Mouse (Mus musculus) neural tube, embryonic 10.5 days (tissue): ENCODE measurements at regions not wholly inside any gene's neighbourhood (a gene's known extent, or its start where the extent isn't known, plus 50 kb on each side); places are given as distances from the start of the nearest gene placed in this dataset.

Source experiments
- DNase-seq: peaks from one replicate; pipeline ENCODE4 v3.0.0-alpha.2; 2017; ENCODE audit warnings: low spot score; ENCODE audit errors: extremely low spot score

GRCm38 (mm10) chr12:79944714-79945493 is 167.9 kb downstream of the Zfp36l1 start:
- DNase-seq = no peak

GRCm38 (mm10) chr12:79944090-79944489 is 168.7 kb downstream of the Zfp36l1 start:
- DNase-seq = no peak

DNA sequence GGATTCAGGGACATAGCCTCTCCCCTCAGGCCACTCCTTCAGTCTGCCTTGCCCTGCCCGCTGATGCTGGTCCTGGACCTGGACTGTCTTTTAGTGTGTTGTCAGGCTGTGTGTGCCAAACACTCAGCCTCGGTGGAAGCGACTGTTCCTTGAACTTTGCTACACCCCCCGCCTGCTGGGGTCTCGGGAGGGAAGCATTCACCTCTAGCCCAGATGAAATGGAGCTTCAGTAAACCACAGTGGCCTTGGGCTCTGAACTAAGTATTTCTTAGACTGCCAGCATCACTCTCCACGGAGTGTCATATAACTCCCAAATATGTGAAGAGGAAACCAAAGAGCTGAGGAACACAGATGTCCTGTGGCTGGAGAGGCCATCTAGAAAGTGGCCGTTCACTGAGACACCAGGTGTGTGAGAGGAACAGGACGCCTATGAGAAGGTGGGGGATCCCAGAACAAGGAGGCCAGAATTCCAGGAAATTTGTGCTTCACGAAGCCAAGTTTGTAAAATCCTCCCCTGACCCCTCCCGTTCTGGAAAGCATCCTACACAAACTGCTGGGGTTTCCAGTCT is 170.2 kb downstream of the Zfp36l1 start:
- DNase-seq = no peak

DNA sequence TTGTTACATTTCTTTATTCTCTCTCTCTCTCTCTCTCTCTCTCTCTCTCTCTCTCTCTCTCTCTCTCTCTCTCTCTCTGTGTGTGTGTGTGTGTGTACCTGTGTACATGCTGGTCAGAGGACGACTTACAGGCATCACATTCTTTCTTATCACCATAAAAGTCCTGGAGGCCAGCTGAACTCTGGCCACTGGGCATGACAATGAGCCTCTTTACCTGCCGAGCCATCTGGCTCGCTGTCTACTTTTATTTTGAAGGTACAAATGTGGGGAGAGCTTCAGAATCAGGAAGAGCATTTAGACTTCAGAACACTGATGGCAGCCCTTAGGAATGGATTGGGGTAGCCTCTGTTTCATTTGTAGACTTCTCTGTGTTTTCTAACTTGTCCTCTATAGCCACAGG is 171.0 kb downstream of the Zfp36l1 start:
- no peak for DNase-seq

- DNase-seq = no peak
Observed at GRCm38 (mm10) chr12:79939436-79939835, 173.4 kb downstream of the Zfp36l1 start.

DNA sequence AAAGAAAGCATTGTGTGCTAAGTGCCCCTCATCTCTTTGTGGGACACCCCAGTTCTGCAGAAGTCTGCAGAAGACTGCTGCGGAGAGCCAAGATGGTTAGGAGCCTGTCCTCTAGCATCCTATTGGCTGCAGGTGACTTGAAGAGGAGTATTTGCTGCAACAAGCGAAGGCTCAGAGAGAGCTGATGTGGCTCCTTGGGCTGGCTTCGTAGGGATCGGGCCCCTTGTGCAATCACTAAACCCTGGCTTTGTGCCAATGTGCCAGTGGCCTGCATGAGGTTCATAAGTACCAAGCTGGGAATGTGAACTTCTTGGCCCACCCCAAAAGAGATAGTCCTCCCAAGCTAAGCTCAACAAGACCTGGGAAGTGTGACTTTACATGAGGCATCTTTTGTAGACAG is 174.9 kb downstream of the Zfp36l1 start:
- no peak for DNase-seq

DNA sequence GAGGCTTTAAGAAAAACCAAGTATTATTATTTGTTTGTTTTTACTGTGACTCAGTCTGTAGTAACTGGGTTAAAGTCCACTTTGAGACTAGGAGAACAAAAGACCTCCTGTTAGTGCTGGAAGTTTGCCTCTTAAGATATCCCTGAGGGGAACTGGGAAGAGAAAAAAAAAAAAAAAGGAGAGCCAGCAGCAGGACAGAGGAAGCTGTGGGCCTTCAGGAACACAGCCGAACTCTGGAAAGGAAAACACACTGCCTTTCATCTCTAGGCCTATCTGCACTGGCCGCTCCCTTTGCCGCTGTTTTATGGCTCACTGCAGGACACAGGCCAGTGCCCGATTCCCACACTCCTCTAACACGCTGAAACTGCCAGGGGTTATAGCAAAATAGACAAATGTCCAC is 176.1 kb downstream of the Zfp36l1 start:
- no peak for DNase-seq

DNA sequence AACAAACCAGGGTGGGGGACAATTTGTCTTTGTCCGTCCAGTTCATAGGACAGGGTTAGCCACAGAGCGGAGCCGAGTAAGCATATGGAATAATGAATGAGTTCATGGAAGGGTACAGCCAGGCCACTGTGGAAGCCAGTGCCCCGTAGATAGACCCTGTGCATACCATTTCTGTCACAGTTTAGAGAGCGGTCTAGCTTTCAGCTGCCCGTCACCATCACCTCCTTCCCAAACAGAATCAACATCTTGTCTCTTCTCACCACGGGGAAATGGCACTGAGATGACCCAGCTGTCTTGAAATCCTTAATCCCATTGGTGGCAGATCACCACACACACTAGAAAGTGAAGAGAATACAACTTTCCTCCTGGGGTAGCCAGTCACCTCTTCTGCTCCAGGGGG is 178.7 kb downstream of the Zfp36l1 start:
- no peak for DNase-seq

- DNase-seq = no peak
Observed at GRCm38 (mm10) chr12:79932905-79933304, 179.9 kb downstream of the Zfp36l1 start.

DNA sequence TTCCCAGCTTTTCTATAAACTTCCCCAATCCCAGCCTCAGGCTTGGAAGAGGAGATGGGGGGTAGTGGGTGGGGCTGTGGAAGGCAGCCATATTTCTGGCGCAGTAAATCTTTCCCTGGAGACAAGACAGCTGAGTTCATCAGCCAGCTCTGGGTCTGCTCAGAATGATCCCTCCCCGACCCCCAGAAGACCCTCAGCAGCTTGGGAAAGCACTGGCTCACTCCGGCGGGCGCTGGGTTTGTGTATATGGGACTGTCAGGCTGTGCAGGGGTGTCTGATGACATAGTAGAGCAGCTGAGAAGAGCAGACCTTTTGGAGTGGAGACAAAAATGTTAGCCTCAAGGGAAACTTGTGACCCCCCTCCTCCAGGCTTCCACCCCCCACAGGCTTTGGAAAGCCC is 181.4 kb downstream of the Zfp36l1 start:
- DNase-seq = no peak

DNA sequence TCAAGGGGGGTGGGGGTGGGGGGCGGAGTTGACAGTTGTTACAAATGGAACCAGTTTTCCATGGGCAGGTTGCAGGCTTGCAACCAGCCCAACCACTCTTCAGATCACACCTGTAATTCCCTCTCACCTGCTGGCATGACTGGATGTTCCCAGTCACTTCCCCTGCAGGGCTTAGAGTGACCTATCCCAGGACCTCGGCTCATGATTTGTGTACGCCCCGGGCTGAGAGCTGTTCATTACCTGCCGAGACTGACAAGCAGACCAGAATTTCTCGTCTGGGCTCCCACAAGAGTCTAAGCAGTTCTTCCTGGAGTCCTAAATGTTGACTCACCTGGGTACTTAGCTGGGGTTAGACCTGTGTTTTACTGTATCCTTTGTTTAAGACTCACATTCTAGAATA is 183.0 kb downstream of the Zfp36l1 start:
- DNase-seq = no peak

- peak; percentile 64 for DNase-seq
Observed at GRCm38 (mm10) chr12:79928739-79929380, 184.0 kb downstream of the Zfp36l1 start.

- no peak for DNase-seq
Observed at GRCm38 (mm10) chr12:79928298-79928697, 184.5 kb downstream of the Zfp36l1 start.

GRCm38 (mm10) chr12:79925704-79926588 is 186.9 kb downstream of the Zfp36l1 start:
- no peak for DNase-seq

GRCm38 (mm10) chr12:79924921-79925703 is 187.7 kb downstream of the Zfp36l1 start:
- DNase-seq = peak; percentile 80

GRCm38 (mm10) chr12:79923811-79924210 is 189.0 kb downstream of the Zfp36l1 start:
- DNase-seq = no peak

GRCm38 (mm10) chr12:79921786-79922185 is 191.0 kb downstream of the Zfp36l1 start:
- no peak for DNase-seq

DNA sequence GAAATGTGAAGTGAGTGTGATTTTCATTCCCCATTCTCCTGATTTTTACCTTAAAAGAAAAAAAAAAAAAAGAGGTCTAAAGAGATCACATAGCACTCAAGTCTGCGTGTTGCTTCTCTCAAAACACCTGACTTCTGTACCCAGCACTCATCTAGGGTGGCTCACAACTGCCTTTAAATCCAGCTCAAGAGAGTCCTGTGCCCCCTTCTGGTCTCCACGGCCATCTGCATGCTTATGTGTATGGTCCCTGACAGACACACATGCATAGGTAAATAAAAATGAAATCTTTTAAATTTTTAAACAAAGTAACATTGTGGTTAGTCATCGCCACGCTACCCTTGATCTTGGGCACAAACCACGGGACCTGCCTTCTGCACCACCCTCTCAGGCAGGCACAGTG is 193.8 kb downstream of the Zfp36l1 start:
- no peak for DNase-seq

DNA sequence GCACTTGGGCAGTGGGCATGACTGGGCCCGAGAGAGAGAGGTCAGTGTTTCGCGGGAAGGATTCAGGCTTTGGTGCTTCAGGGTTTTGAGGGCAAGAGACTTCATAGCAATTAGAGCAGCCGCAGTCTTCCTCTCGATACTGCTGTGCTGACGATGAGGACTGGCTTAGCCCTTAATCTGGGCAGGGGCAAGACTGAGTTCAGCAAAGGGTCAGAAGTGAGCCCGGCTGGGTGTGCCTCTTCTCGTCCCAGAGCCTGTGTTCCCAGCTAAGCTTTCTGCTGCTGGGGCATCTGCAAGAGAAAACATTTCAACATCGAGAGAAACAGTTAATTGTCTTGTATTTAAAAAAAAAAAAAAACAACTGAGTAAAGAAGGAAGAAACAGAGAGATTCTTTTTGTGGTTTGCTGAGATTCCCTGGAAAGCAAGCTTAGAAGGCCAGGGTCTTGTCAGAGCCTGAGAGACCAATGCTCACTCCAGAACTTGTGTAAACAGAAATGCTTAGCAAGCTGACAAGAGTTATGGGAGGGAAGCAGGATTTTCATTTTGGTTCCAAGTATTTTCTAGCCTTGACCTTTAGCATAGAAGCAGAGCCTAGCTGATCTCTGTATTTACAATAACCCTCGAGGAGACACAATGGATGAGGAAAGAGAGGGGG is 195.1 kb downstream of the Zfp36l1 start:
- no peak for DNase-seq

DNA sequence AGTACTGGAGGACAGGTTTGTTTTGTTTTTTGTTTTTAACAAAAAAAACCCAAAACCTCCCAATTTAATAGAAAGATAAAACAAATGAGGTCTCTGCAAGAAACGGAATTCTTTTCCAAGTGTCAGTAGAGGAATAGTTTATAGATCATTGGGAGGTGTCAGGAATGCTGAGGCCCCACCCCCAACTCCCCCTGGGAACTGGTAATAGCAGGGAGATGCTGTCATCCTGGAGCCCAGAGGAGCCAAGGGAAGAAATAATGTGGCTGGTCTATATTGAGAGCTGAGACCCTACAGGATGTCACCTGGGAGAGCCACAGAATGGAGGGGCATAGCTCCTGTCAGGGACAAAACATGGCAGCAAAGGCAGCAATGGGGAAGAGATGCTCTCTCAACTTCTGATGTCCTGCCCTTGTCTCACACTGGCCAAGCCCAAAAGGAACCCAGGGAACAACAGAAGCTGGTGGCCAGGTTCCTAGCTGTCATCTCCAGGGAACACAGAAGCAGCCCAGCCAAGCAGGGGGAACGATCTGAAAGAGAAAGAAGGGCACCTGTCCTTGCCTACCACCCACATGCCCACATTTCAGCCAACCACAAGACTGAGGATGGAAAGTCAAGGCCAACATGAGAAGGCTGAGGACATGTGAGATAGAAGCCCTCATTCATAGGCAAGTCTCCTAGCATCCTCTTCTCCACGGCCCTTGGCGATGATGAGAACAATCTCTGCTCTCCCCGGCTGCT is 195.7 kb downstream of the Zfp36l1 start:
- DNase-seq = no peak
